Mouse (Mus musculus) lung, adult 2 months (tissue): ENCODE measurements at regions not wholly inside any gene's neighbourhood (a gene's known extent, or its start where the extent isn't known, plus 50 kb on each side); places are given as distances from the start of the nearest gene placed in this dataset.

Experiments used
- CTCF ChIP-seq: fragments of 200-500 bp; IDR thresholded peaks from 2 replicates; pipeline ENCODE4 v1.5.1; 2011; ENCODE audit warnings: mild to moderate bottlenecking, low read length, control low read depth; ENCODE audit not compliant: insufficient read depth
- POLR2A ChIP-seq: fragments of 200-500 bp; IDR thresholded peaks from 2 replicates; pipeline ENCODE4 v1.6.1; 2011; ENCODE audit warnings: low read depth, mild to moderate bottlenecking, control low read depth, low read length, borderline replicate concordance; ENCODE audit errors: extremely low read depth

DNA sequence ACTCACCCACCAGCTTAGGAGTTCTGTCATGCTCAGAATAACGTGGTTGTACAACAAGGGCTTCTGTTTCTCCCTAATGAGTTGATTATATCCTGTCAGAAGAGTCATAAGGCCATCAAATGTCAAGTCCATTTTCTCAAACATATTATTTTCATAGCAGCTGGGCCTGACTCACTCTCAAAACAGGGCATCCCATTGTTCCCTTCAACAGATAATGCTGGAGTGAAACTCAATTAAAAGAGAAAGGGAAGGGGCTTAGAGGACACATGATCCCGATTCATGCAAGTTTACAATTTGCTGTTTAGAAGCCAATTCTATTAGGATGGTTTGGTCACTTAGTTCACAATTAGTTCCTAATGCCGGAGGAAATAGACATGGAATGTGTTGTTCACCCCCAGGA, 444.5 kb downstream of the Gsdmc2 start:
- TF ChIP-seq CTCF: no peak
- TF ChIP-seq POLR2A: no peak
